Mouse (Mus musculus) brain, embryonic 14.5 days (tissue): ENCODE data around the gene Ahnak.
"Not testable (repeated sequence)": the region's sequence is repeated elsewhere in the genome, so short reads cannot be mapped to it uniquely, and the experiment has no call there.

Experiments
- CTCF ChIP-seq: fragments of 200-500 bp; IDR thresholded peaks from 2 replicates; pipeline ENCODE4 v1.5.1; 2012; ENCODE audit warnings: inconsistent platforms, mild to moderate bottlenecking, moderate library complexity, borderline replicate concordance; ENCODE audit not compliant: insufficient read depth, insufficient read length; ENCODE audit errors: extremely low read depth
- POLR2A ChIP-seq: fragments of 200-500 bp; IDR thresholded peaks from 2 replicates; pipeline ENCODE4 v1.6.1; 2012; ENCODE audit warnings: mild to moderate bottlenecking, inconsistent platforms, borderline replicate concordance; ENCODE audit not compliant: poor library complexity, insufficient read depth, insufficient read length, severe bottlenecking; ENCODE audit errors: extremely low read depth

DNA sequence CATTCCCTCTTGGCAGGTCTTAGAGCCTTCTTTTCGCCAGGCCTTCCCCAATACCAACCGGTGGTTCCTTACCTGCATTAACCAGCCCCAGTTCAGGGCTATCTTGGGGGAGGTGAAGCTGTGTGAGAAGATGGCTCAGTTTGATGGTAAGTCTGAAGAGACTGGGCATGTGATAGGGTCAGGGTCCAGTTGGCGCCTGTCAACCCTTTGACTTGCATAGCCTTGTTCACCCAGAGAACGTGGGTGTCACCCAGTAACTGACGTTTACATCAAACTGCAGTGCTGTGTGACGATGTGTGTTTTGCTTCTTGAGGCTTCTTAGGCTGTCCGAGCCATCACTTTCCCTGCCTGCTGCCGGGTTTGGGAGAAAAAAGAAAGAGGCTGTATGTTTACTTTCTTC lies 16.6 kb upstream of the Ahnak start:
- not testable (repeated sequence) for TF ChIP-seq CTCF, POLR2A
